Mouse (Mus musculus) stomach, embryonic 14.5 days (tissue): ENCODE measurements at regions not wholly inside any gene's neighbourhood (a gene's known extent, or its start where the extent isn't known, plus 50 kb on each side); places are given as distances from the start of the nearest gene placed in this dataset.

Source experiments
- ATAC-seq: fragments of 200-750 bp; cut with Nextera tagmentation; 2 replicates; pipeline ENCODE4 v1.8.0; 2017; ENCODE audit warnings: low read depth, moderate TSS enrichment; ENCODE audit not compliant: insufficient number of reproducible peaks, insufficient read depth, low FRiP score
- H3K27ac ChIP-seq: fragments of 300-500 bp; sonication (generic); 2 replicates; pipeline ENCODE4 v1.5.1; 2014; ENCODE audit warnings: mild to moderate bottlenecking, low read length, moderate library complexity, mixed read lengths
- H3K27me3 ChIP-seq: fragments of 300-500 bp; sonication (generic); 2 replicates; pipeline ENCODE4 v1.6.1; 2014; ENCODE audit warnings: low read length, control low read depth, mixed read lengths; ENCODE audit not compliant: control insufficient read depth, insufficient read depth
- H3K36me3 ChIP-seq: fragments of 300-500 bp; sonication (generic); 2 replicates; pipeline ENCODE4 v1.6.1; 2014; ENCODE audit warnings: mild to moderate bottlenecking, control low read depth, low read length, moderate library complexity, mixed read lengths; ENCODE audit not compliant: control insufficient read depth, insufficient read depth
- H3K4me1 ChIP-seq: fragments of 300-500 bp; sonication (generic); 2 replicates; pipeline ENCODE4 v1.6.1; 2014; ENCODE audit warnings: low read length, control low read depth, mixed read lengths; ENCODE audit not compliant: control insufficient read depth, insufficient read depth
- H3K4me2 ChIP-seq: fragments of 300-500 bp; sonication (generic); replicated peaks from 2 replicates; pipeline ENCODE4 v1.6.1; 2014; ENCODE audit warnings: low read depth, low read length, control low read depth
- H3K4me3 ChIP-seq: fragments of 300-500 bp; sonication (generic); 2 replicates; pipeline ENCODE4 v1.5.1; 2014; ENCODE audit warnings: low read depth, low read length, control low read depth
- H3K9ac ChIP-seq: fragments of 300-500 bp; sonication (generic); replicated peaks from 2 replicates; pipeline ENCODE4 v1.6.1; 2014; ENCODE audit warnings: low read depth, mild to moderate bottlenecking, control low read depth, low read length, moderate library complexity, mixed read lengths
- H3K9me3 ChIP-seq: fragments of 300-500 bp; sonication (generic); 2 replicates; pipeline ENCODE4 v1.6.1; 2016; ENCODE audit warnings: low read depth, low read length, control low read depth; ENCODE audit not compliant: control insufficient read depth
- WGBS: fragments of 180-500 bp; shearing (Covaris S2); extraction: QIAGEN DNeasy Blood & Tissue Kit; methylation state at CpG from one replicate; pipeline ENCODE4 v1.1.7; 2014; 5-methylcytosine and 5-hydroxymethylcytosine counted together

GRCm38 (mm10) chr6:89081624-89082300 lies 179.7 kb downstream of the Tpra1 start:
- ATAC-seq = no peak
- H3K4me2 ChIP-seq = no peak overlapping the region
- 63% methylated on average over 6 of the region's 6 CpGs for WGBS
- H3K27me3 ChIP-seq = no peaks in the 10 kb centered on the region
- H3K9ac ChIP-seq = no peak overlapping the region
- H3K36me3 ChIP-seq = no peaks in the 10 kb centered on the region
- H3K27ac ChIP-seq = no peak overlapping the region
- no peaks in the 10 kb centered on the region for H3K9me3 ChIP-seq
- no peaks in the 10 kb centered on the region for H3K4me1 ChIP-seq
- H3K4me3 ChIP-seq = no peak overlapping the region

- Histone ChIP-seq H3K4me1 (no peaks in the 10 kb centered on the region), H3K4me3 (no peak overlapping the region), H3K27me3 (no peaks in the 10 kb centered on the region), H3K9me3 (no peaks in the 10 kb centered on the region), H3K4me2 (no peak overlapping the region), H3K36me3 (no peaks in the 10 kb centered on the region), H3K27ac (no peak overlapping the region), H3K9ac (no peak overlapping the region)
- WGBS = 91% methylated on average over 3 of the region's 3 CpGs
- no peak for ATAC-seq
Observed at GRCm38 (mm10) chr6:89084437-89084836, 182.4 kb downstream of the Tpra1 start.

GRCm38 (mm10) chr6:89085151-89085550 lies 183.1 kb downstream of the Tpra1 start:
- Histone ChIP-seq H3K4me1 (no peaks in the 10 kb centered on the region), H3K4me2 (no peak overlapping the region), H3K36me3 (no peaks in the 10 kb centered on the region), H3K27ac (no peak overlapping the region), H3K9ac (no peak overlapping the region), H3K9me3 (no peaks in the 10 kb centered on the region), H3K27me3 (no peaks in the 10 kb centered on the region), H3K4me3 (no peak overlapping the region)
- no peak for ATAC-seq
- 89% methylated on average over 6 of the region's 6 CpGs for WGBS

GRCm38 (mm10) chr6:89087620-89088019 lies 185.6 kb downstream of the Tpra1 start:
- no peak overlapping the region for H3K9ac ChIP-seq
- no peaks in the 10 kb centered on the region for H3K36me3 ChIP-seq
- H3K9me3 ChIP-seq = no peaks in the 10 kb centered on the region
- no peak overlapping the region for H3K27ac ChIP-seq
- ATAC-seq = no peak
- H3K4me1 ChIP-seq = no peaks in the 10 kb centered on the region
- no peak overlapping the region for H3K4me3 ChIP-seq
- H3K4me2 ChIP-seq = no peak overlapping the region
- 53% methylated on average over 4 of the region's 4 CpGs for WGBS
- no peaks in the 10 kb centered on the region for H3K27me3 ChIP-seq

GRCm38 (mm10) chr6:89090096-89090495 lies 188.0 kb downstream of the Tpra1 start:
- no peak overlapping the region for H3K4me3 ChIP-seq
- H3K27me3 ChIP-seq = no peaks in the 10 kb centered on the region
- no peak overlapping the region for H3K27ac ChIP-seq
- no peaks in the 10 kb centered on the region for H3K4me1 ChIP-seq
- H3K9ac ChIP-seq = no peak overlapping the region
- H3K9me3 ChIP-seq = no peaks in the 10 kb centered on the region
- H3K4me2 ChIP-seq = no peak overlapping the region
- WGBS = 88% methylated on average over 5 of the region's 5 CpGs
- no peaks in the 10 kb centered on the region for H3K36me3 ChIP-seq
- no peak for ATAC-seq

- Histone ChIP-seq H3K4me2 (no peak overlapping the region), H3K27me3 (no peaks in the 10 kb centered on the region), H3K4me3 (no peak overlapping the region), H3K9me3 (no peaks in the 10 kb centered on the region), H3K9ac (no peak overlapping the region), H3K27ac (no peak overlapping the region), H3K4me1 (no peaks in the 10 kb centered on the region), H3K36me3 (no peaks in the 10 kb centered on the region)
- ATAC-seq = no peak
- WGBS = 94% methylated on average over 14 of the region's 14 CpGs
Observed at GRCm38 (mm10) chr6:89095911-89096310, 193.9 kb downstream of the Tpra1 start.

- Histone ChIP-seq H3K4me1 (no peaks in the 10 kb centered on the region), H3K4me2 (no peak overlapping the region), H3K9me3 (no peaks in the 10 kb centered on the region), H3K9ac (no peak overlapping the region), H3K27ac (no peak overlapping the region), H3K27me3 (no peaks in the 10 kb centered on the region), H3K4me3 (no peak overlapping the region), H3K36me3 (no peaks in the 10 kb centered on the region)
- ATAC-seq = no peak
- WGBS = 66% methylated on average over 8 of the region's 8 CpGs
Observed at GRCm38 (mm10) chr6:89097531-89097930, 195.5 kb downstream of the Tpra1 start.

GRCm38 (mm10) chr6:89119241-89119640 lies 217.2 kb downstream of the Tpra1 start:
- no peaks in the 10 kb centered on the region for H3K9me3 ChIP-seq
- H3K4me2 ChIP-seq = no peak overlapping the region
- 73% methylated on average over 1 of the region's 1 CpGs for WGBS
- no peak for ATAC-seq
- H3K27ac ChIP-seq = no peak overlapping the region
- H3K4me1 ChIP-seq = no peaks in the 10 kb centered on the region
- H3K27me3 ChIP-seq = no peaks in the 10 kb centered on the region
- no peak overlapping the region for H3K9ac ChIP-seq
- no peak overlapping the region for H3K4me3 ChIP-seq
- H3K36me3 ChIP-seq = no peaks in the 10 kb centered on the region
